Mouse (Mus musculus): ENCODE results near the gene Gm5089. TPM values are rescaled to one million over a fixed set of nuclear protein-coding genes. Genes with fewer than 3 reads are reported as not detected.
"Not testable (repeated sequence)": the region's sequence is repeated elsewhere in the genome, so short reads cannot be mapped to it uniquely, and the experiment has no call there.

Gm5089 gene
- polyA plus RNA-seq, 1 experiment, result not detected

GRCm38 (mm10) chr14:122465931-122466490 is 15.1 kb upstream of the Gm5089 start:
- Histone ChIP-seq H3K27me3 (replicated peaks; ENCODE audit: control insufficient read depth, insufficient read depth, low read length) (peaks cover 23% of the 10 kb centered on the region), H3K27ac (ENCODE audit: insufficient read depth, low read depth, low read length) (no peak overlapping the region), H3K36me3 (ENCODE audit: control insufficient read depth, insufficient read depth, low read length) (no peaks in the 10 kb centered on the region), H3K4me3 (ENCODE audit: insufficient read depth, low read depth, low read length) (no peak overlapping the region), H3K4me1 (ENCODE audit: control insufficient read depth, insufficient read depth, low read length) (no peaks in the 10 kb centered on the region)
- WGBS, result 24% methylated on average over 13 of the region's 13 CpGs
- DNase-seq, result no peak
- TF ChIP-seq POLR2A (IDR thresholded peaks at IDR 0.05; ENCODE audit: low read depth, low read length) (no peak), CTCF (conservative IDR thresholded peaks at IDR 0.05; ENCODE audit: insufficient read depth, insufficient read length, low read depth, low read length) (no peak)

- WGBS, result 2% methylated on average over 59 of the region's 62 CpGs
Observed at GRCm38 (mm10) chr14:122464763-122465741, 14.1 kb upstream of the Gm5089 start, which contains the start of gene Zic5. Zic5 (minus strand) TSS chr14:122465677.

GRCm38 (mm10) chr14:122464351-122464762 is 13.4 kb upstream of the Gm5089 start:
- Histone ChIP-seq H3K36me3 (ENCODE audit: control insufficient read depth, insufficient read depth, low read length) (no peaks in the 10 kb centered on the region), H3K4me1 (ENCODE audit: control insufficient read depth, insufficient read depth, low read length) (no peaks in the 10 kb centered on the region), H3K4me3 (ENCODE audit: insufficient read depth, low read depth, low read length) (peak overlapping the region; percentile 26), H3K27me3 (replicated peaks; ENCODE audit: control insufficient read depth, insufficient read depth, low read length) (peaks cover 25% of the 10 kb centered on the region), H3K27ac (ENCODE audit: insufficient read depth, low read depth, low read length) (no peak overlapping the region)
- TF ChIP-seq CTCF (conservative IDR thresholded peaks at IDR 0.05; ENCODE audit: insufficient read depth, insufficient read length, low read depth, low read length) (no peak), POLR2A (IDR thresholded peaks at IDR 0.05; ENCODE audit: low read depth, low read length) (no peak)
- no peak for DNase-seq
- under 1% methylated on average over 59 of the region's 62 CpGs for WGBS

More at GRCm38 (mm10) chr14:122464763-122465741, 14.1 kb upstream of the Gm5089 start, which contains the start of gene Zic5:
- Histone ChIP-seq H3K4me1 (ENCODE audit: control insufficient read depth, insufficient read depth, low read length) (no peaks in the 10 kb centered on the region), H3K4me3 (ENCODE audit: insufficient read depth, low read depth, low read length) (peak within 1 kb of the TSS; percentile 26), H3K27ac (ENCODE audit: insufficient read depth, low read depth, low read length) (no peak within 1 kb of the TSS), H3K27me3 (replicated peaks; ENCODE audit: control insufficient read depth, insufficient read depth, low read length) (peaks cover 25% of the 10 kb centered on the region), H3K36me3 (ENCODE audit: control insufficient read depth, insufficient read depth, low read length) (no peaks in the 10 kb centered on the region)
- DNase-seq, result peak; percentile 7
- no peak for TF ChIP-seq CTCF (conservative IDR thresholded peaks at IDR 0.05; ENCODE audit: insufficient read depth, insufficient read length, low read depth, low read length)

GRCm38 (mm10) chr14:122463734-122464341 is 12.9 kb upstream of the Gm5089 start:
- DNase-seq, result peak; percentile 56
- H3K27me3 ChIP-seq (replicated peaks; ENCODE audit: control insufficient read depth, insufficient read depth, low read length), result peaks cover 25% of the 10 kb centered on the region
- H3K4me3 ChIP-seq (ENCODE audit: insufficient read depth, low read depth, low read length), result peak overlapping the region; percentile 26; the same call in 1 of the 2 replicates
- 2% methylated on average over 58 of the region's 58 CpGs for WGBS
- not testable (repeated sequence) for H3K27ac ChIP-seq (ENCODE audit: insufficient read depth, low read depth, low read length); H3K36me3 ChIP-seq (ENCODE audit: control insufficient read depth, insufficient read depth, low read length); H3K4me1 ChIP-seq (ENCODE audit: control insufficient read depth, insufficient read depth, low read length)

GRCm38 (mm10) chr14:122463080-122463691 is 12.3 kb upstream of the Gm5089 start:
- H3K4me1 ChIP-seq (ENCODE audit: control insufficient read depth, insufficient read depth, low read length), result no peaks in the 10 kb centered on the region
- no peak for TF ChIP-seq CTCF (conservative IDR thresholded peaks at IDR 0.05; ENCODE audit: insufficient read depth, insufficient read length, low read depth, low read length)
- no peak for TF ChIP-seq POLR2A (IDR thresholded peaks at IDR 0.05; ENCODE audit: low read depth, low read length)
- no peak for DNase-seq
- H3K36me3 ChIP-seq (ENCODE audit: control insufficient read depth, insufficient read depth, low read length), result no peaks in the 10 kb centered on the region
- peaks cover 25% of the 10 kb centered on the region for H3K27me3 ChIP-seq (replicated peaks; ENCODE audit: control insufficient read depth, insufficient read depth, low read length)
- peak overlapping the region; percentile 4; the same call in 1 of the 2 replicates for H3K4me3 ChIP-seq (ENCODE audit: insufficient read depth, low read depth, low read length)
- WGBS, result 7% methylated on average over 40 of the region's 40 CpGs
- no peak overlapping the region for H3K27ac ChIP-seq (ENCODE audit: insufficient read depth, low read depth, low read length)

GRCm38 (mm10) chr14:122462689-122463079 is 11.8 kb upstream of the Gm5089 start:
- WGBS, result 44% methylated on average over 17 of the region's 17 CpGs
- H3K27ac ChIP-seq (ENCODE audit: insufficient read depth, low read depth, low read length), result no peak overlapping the region

More at GRCm38 (mm10) chr14:122462689-122463079, 11.8 kb upstream of the Gm5089 start:
- no peak for TF ChIP-seq POLR2A (IDR thresholded peaks at IDR 0.05; ENCODE audit: low read depth, low read length)
- TF ChIP-seq CTCF (conservative IDR thresholded peaks at IDR 0.05; ENCODE audit: insufficient read depth, insufficient read length, low read depth, low read length), result no peak
- Histone ChIP-seq H3K4me3 (ENCODE audit: insufficient read depth, low read depth, low read length) (no peak overlapping the region), H3K4me1 (ENCODE audit: control insufficient read depth, insufficient read depth, low read length) (no peaks in the 10 kb centered on the region), H3K27me3 (replicated peaks; ENCODE audit: control insufficient read depth, insufficient read depth, low read length) (peaks cover 22% of the 10 kb centered on the region), H3K36me3 (ENCODE audit: control insufficient read depth, insufficient read depth, low read length) (no peaks in the 10 kb centered on the region)
- no peak for DNase-seq

Measured in kidney, adult 2 months (tissue).